Mouse (Mus musculus): ENCODE results near the gene Knstrn.

DNA sequence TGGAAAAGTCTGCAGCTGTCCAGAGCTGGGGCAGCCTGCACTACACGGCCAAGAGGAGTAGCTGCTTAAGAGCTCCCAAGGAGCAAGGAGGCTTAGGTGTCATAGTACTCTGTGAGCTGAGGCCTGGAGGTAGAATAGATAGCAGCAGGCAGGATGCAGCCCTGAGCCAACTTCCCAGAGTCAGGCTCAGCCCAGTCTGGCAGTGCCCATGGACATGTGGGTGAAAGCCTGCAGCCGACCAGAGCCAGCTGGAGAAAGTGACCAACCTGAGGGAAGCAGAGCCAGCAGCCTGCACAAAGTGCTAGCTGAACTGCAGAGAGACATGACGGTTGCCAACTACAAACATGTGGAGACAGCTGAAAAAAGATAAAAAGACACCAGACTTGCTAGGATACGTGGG is 6.9 kb upstream of the Knstrn start:
- TF ChIP-seq GATA1 (IDR thresholded peaks at IDR 0.05; ENCODE audit: borderline replicate concordance, low read length) (no peak), CTCF (IDR thresholded peaks at IDR 0.05; ENCODE audit: low read depth, low read length) (no peak), TAL1 (conservative IDR thresholded peaks at IDR 0.05; ENCODE audit: low read depth, low read length) (no peak)

All from G1E (cell line).